Mouse (Mus musculus) CH12.LX (cell line): ENCODE data around the gene Klf7. TPM values are rescaled to one million over a fixed set of nuclear protein-coding genes. Genes with fewer than 3 reads are reported as not detected.

Experiments
- DNase-seq: peaks from one replicate; pipeline ENCODE4 v3.0.0-alpha.2; 2013; ENCODE audit errors: extremely low read depth
- H3K27ac ChIP-seq: 2 replicates; pipeline ENCODE4 v1.5.1; 2012; ENCODE audit warnings: low read depth, mild to moderate bottlenecking, control low read depth, moderate library complexity; ENCODE audit not compliant: insufficient read depth
- H3K27me3 ChIP-seq: replicated peaks from 2 replicates; pipeline ENCODE3; 2012; ENCODE audit warnings: inconsistent platforms
- H3K36me3 ChIP-seq, 2 experiments: replicated peaks in 1 of 2; 2 replicates each; pipeline versions ENCODE3 to v1.6.1; 2012; ENCODE audit warnings: inconsistent platforms in 1 of 2, low read length in 1 of 2, mild to moderate bottlenecking in 1 of 2, mixed read lengths in 1 of 2, moderate library complexity in 1 of 2; ENCODE audit not compliant: control insufficient read depth in 1 of 2, insufficient read depth in 1 of 2
- H3K4me1 ChIP-seq, 2 experiments: 2 replicates each; pipeline ENCODE4 v1.6.1; 2012; ENCODE audit warnings: inconsistent platforms in 1 of 2, moderate library complexity in 1 of 2; ENCODE audit not compliant: insufficient read depth in 2 of 2, control insufficient read depth in 1 of 2
- H3K4me2 ChIP-seq: 2 replicates; pipeline ENCODE4 v1.6.1; 2012; ENCODE audit warnings: low read depth, mild to moderate bottlenecking, control low read depth; ENCODE audit not compliant: poor library complexity, insufficient read depth, severe bottlenecking
- H3K4me3 ChIP-seq, 3 experiments: fragments of 150-350 bp in 1 of 3; sonication (generic) in 1 of 3; replicated peaks in 1 of 3; 2 replicates each; pipeline versions ENCODE3 to v1.5.1; 2011 to 2012; ENCODE audit warnings: low read depth in 2 of 3, low read length in 2 of 3, mild to moderate bottlenecking in 2 of 3, moderate library complexity in 2 of 3, control low read depth in 1 of 3, improper control_type of control experiment in 1 of 3, inconsistent platforms in 1 of 3, mixed read lengths in 1 of 3; ENCODE audit not compliant: poor library complexity in 1 of 3
- H3K79me2 ChIP-seq: replicated peaks from 2 replicates; pipeline ENCODE4 v1.6.1; 2012; ENCODE audit warnings: mild to moderate bottlenecking, moderate library complexity; ENCODE audit not compliant: control insufficient read depth, poor library complexity, insufficient read depth, severe bottlenecking; ENCODE audit errors: extremely low read depth
- H3K9ac ChIP-seq: 2 replicates; pipeline ENCODE4 v1.6.1; 2012; ENCODE audit warnings: low read depth, mild to moderate bottlenecking, control low read depth, moderate library complexity; ENCODE audit not compliant: insufficient read depth
- H3K9me3 ChIP-seq: replicated peaks from 2 replicates; pipeline ENCODE3; 2012; ENCODE audit warnings: low read length, inconsistent platforms, mixed read lengths
- BHLHE40 ChIP-seq: IDR thresholded peaks from 2 replicates; pipeline ENCODE4 v1.6.1; 2011; ENCODE audit warnings: mild to moderate bottlenecking, low read depth, low read length, improper control_type of control experiment
- CHD1 ChIP-seq: IDR thresholded peaks from 2 replicates; pipeline ENCODE4 v1.6.1; 2012; ENCODE audit warnings: low read depth, low read length, improper control_type of control experiment, inconsistent platforms
- CHD2 ChIP-seq: IDR thresholded peaks from 2 replicates; pipeline ENCODE4 v1.6.1; 2011; ENCODE audit warnings: low read length, improper control_type of control experiment
- E2F4 ChIP-seq: IDR thresholded peaks from 2 replicates; pipeline ENCODE4 v1.6.1; 2011; ENCODE audit warnings: low read depth, low read length, improper control_type of control experiment; ENCODE audit not compliant: insufficient replicate concordance
- ELF1 ChIP-seq: IDR thresholded peaks from 2 replicates; pipeline ENCODE4 v1.6.1; 2014; ENCODE audit warnings: low read depth, mild to moderate bottlenecking, inconsistent platforms, low read length, improper control_type of control experiment
- EP300 ChIP-seq: IDR thresholded peaks from 2 replicates; pipeline ENCODE4 v1.6.1; 2011; ENCODE audit warnings: low read length, improper control_type of control experiment
- ETS1 ChIP-seq: conservative IDR thresholded peaks from 2 replicates; pipeline ENCODE4 v1.6.1; 2012; ENCODE audit warnings: low read depth, mild to moderate bottlenecking, inconsistent platforms, low read length, improper control_type of control experiment, moderate library complexity
- IRF4 ChIP-seq: IDR thresholded peaks from 2 replicates; pipeline ENCODE4 v1.6.1; 2014; ENCODE audit warnings: low read depth, mild to moderate bottlenecking, inconsistent platforms, low read length, improper control_type of control experiment
- JUN ChIP-seq: IDR thresholded peaks from 2 replicates; pipeline ENCODE4 v1.6.1; 2011; ENCODE audit warnings: low read depth, mild to moderate bottlenecking, low read length, improper control_type of control experiment, moderate library complexity; ENCODE audit not compliant: insufficient read depth
- JUND ChIP-seq: conservative IDR thresholded peaks from 2 replicates; pipeline ENCODE4 v1.6.1; 2011; ENCODE audit warnings: low read depth, low read length, improper control_type of control experiment
- MAFK ChIP-seq: IDR thresholded peaks from 2 replicates; pipeline ENCODE4 v1.6.1; 2011; ENCODE audit warnings: low read length, improper control_type of control experiment; ENCODE audit not compliant: insufficient replicate concordance
- MAX ChIP-seq: IDR thresholded peaks from 2 replicates; pipeline ENCODE4 v1.6.1; 2011; ENCODE audit warnings: low read length, improper control_type of control experiment
- MXI1 ChIP-seq: IDR thresholded peaks from 2 replicates; pipeline ENCODE4 v1.6.1; 2011; ENCODE audit warnings: mild to moderate bottlenecking, low read depth, low read length, improper control_type of control experiment
- MYC ChIP-seq: IDR thresholded peaks from 2 replicates; pipeline ENCODE4 v1.6.1; 2011; ENCODE audit warnings: low read depth, mild to moderate bottlenecking, improper control_type of control experiment, low read length
- NELFE ChIP-seq: IDR thresholded peaks from 2 replicates; pipeline ENCODE4 v1.6.1; 2011; ENCODE audit warnings: low read depth, low read length, improper control_type of control experiment
- PAX5 ChIP-seq: IDR thresholded peaks from 2 replicates; pipeline ENCODE4 v1.6.1; 2012; ENCODE audit warnings: low read length, inconsistent platforms, mixed read lengths
- POLR2AphosphoS2 ChIP-seq: IDR thresholded peaks from 2 replicates; pipeline ENCODE4 v1.6.1; 2011; ENCODE audit warnings: low read depth, low read length, improper control_type of control experiment
- RAD21 ChIP-seq: IDR thresholded peaks from 2 replicates; pipeline ENCODE4 v1.6.1; 2011; ENCODE audit warnings: low read depth, mild to moderate bottlenecking, low read length, improper control_type of control experiment, moderate library complexity
- SMC3 ChIP-seq: IDR thresholded peaks from 2 replicates; pipeline ENCODE4 v1.6.1; 2011; ENCODE audit warnings: low read depth, low read length, improper control_type of control experiment
- TCF12 ChIP-seq: IDR thresholded peaks from 2 replicates; pipeline ENCODE4 v1.6.1; 2014; ENCODE audit warnings: low read depth, mild to moderate bottlenecking, inconsistent platforms, low read length, improper control_type of control experiment
- UBTF ChIP-seq: IDR thresholded peaks from 2 replicates; pipeline ENCODE4 v1.6.1; 2012; ENCODE audit warnings: low read depth, mild to moderate bottlenecking, inconsistent platforms, low read length, improper control_type of control experiment, moderate library complexity
- USF2 ChIP-seq: conservative IDR thresholded peaks from 2 replicates; pipeline ENCODE4 v1.6.1; 2011; ENCODE audit warnings: low read depth, low read length, improper control_type of control experiment
- ZC3H11A ChIP-seq: IDR thresholded peaks from 2 replicates; pipeline ENCODE4 v1.6.1; 2012; ENCODE audit warnings: low read depth, mild to moderate bottlenecking, inconsistent platforms, low read length, improper control_type of control experiment
- ZKSCAN1 ChIP-seq: IDR thresholded peaks from 2 replicates; pipeline ENCODE4 v1.6.1; 2012; ENCODE audit warnings: low read depth, inconsistent platforms, low read length, improper control_type of control experiment, borderline replicate concordance
- ZMIZ1 ChIP-seq: IDR thresholded peaks from 2 replicates; pipeline ENCODE4 v1.6.1; 2012; ENCODE audit warnings: low read depth, mild to moderate bottlenecking, inconsistent platforms, low read length, improper control_type of control experiment
- ZNF384 ChIP-seq: IDR thresholded peaks from 2 replicates; pipeline ENCODE4 v1.6.1; 2012; ENCODE audit warnings: low read depth, low read length, improper control_type of control experiment, inconsistent platforms
- dilution Hi-C: fragments of 300-500 bp; cut with MboI; formaldehyde crosslinking; loops from 2 replicates; pipeline ENCODE4 v1.14.3; 2020; ENCODE audit warnings: low sequenced_read_pairs; ENCODE audit not compliant: extremely low pct_unique_long_range_greater_than_20kb, extremely low pct_ligation_motif_present
- in situ Hi-C: fragments of 300-500 bp; cut with MboI; formaldehyde crosslinking; loops from 3 replicates; pipeline ENCODE4 v1.14.3; 2019; ENCODE audit warnings: low sequenced_read_pairs, low pct_ligation_motif_present, low pct_unique_long_range_greater_than_20kb, mixed read lengths
- polyA plus RNA-seq: library from polyadenylated mRNA; unstranded; fragments of >175 nt; gene quantifications from 2 replicates; pipeline ENCODE4 v1.2.1, GENCODE M21; 2012; ENCODE audit warnings: low read depth; ENCODE audit not compliant: insufficient read length
- total RNA-seq, 2 experiments: library from RNA; depleted of rRNA; stranded (reverse); fragments of 300-350 nt in 1 of 2; fragments of >200 nt in 1 of 2; gene quantifications; 2 replicates each; pipeline ENCODE4 v1.2.3; 2012 to 2014

Gene Klf7
- total and polyA plus RNA-seq, 3 experiments, result 4.3 to 6.5 (median 6.2) TPM

DNA sequence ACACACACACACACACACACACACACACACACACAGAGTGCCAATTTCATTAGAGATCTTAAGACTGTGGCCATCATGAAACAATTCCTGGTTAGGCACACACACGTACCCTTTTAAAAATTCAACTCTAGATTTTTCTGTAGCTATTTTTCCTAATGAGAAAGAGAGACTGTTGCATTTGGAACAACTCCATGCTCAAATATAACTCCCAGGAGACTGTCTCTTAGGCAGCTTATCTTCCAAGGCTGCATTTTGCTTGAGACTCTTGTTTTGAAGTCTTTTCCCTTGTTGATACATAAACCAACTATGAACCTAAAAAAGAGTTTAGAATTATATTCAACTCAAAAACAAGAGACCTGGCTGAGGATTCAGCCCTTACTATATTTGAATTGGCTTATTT, 108.0 kb downstream of the Klf7 start:
- Histone ChIP-seq H3K27ac (no peak overlapping the region), H3K9ac (no peak overlapping the region), H3K36me3 (no peaks in the 10 kb centered on the region), H3K27me3 (no peaks in the 10 kb centered on the region), H3K4me2 (no peak overlapping the region), H3K4me3 (no peak overlapping the region), H3K4me1 (peaks cover 4 to 6% of the 10 kb centered on the region in 2 experiments; a peak in 2 of 4 replicates), H3K9me3 (peaks cover 3% of the 10 kb centered on the region), H3K79me2 (no peaks in the 10 kb centered on the region)
- no peak for DNase-seq
- TF ChIP-seq JUND (no peak), MXI1 (no peak), JUN (no peak), ZC3H11A (no peak), CHD2 (no peak), NELFE (no peak), EP300 (no peak), USF2 (no peak), RAD21 (no peak), MYC (no peak), MAX (no peak), ETS1 (no peak), TCF12 (no peak), MAFK (no peak), POLR2AphosphoS2 (no peak), ZKSCAN1 (no peak), CHD1 (no peak)
- dilution Hi-C loops, result no loop called here
- in situ Hi-C loops, result no loop called here

DNA sequence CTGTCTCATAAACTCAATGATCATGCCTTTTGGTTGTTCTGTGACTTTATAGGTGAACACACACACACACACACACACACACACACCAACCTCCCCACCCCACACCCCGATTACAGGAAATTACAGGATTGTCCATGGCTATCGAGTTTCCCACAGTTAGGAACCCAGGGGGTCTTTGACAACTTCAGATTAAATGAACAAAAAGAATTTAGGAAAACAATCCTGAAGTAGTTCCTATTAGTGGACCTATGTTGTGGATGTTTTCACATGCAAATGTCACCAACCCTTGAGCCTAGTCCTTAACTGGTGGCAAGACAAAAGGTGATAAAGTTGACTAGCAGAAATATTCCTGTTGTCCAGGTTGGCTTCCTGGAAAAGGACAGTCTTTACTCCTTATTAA, 113.1 kb downstream of the Klf7 start:
- H3K4me3 ChIP-seq, result no peak overlapping the region
- H3K36me3 ChIP-seq, result no peaks in the 10 kb centered on the region
- peaks cover 3% of the 10 kb centered on the region for H3K9me3 ChIP-seq
- no peak for DNase-seq
- H3K4me1 ChIP-seq, result peaks cover 5 to 12% of the 10 kb centered on the region in 2 experiments; a peak in 3 of 4 replicates
- TF ChIP-seq ZNF384, result no peak
- no peak for TF ChIP-seq UBTF
- no peak for TF ChIP-seq E2F4
- TF ChIP-seq JUND, result no peak
- no peak for TF ChIP-seq ETS1
- no peak for TF ChIP-seq MAFK
- TF ChIP-seq ZKSCAN1, result no peak
- TF ChIP-seq EP300, result no peak
- no peak for TF ChIP-seq RAD21
- no peak for TF ChIP-seq USF2
- no peak for TF ChIP-seq BHLHE40
- no peak for TF ChIP-seq ZMIZ1
- no peak for TF ChIP-seq IRF4
- TF ChIP-seq PAX5, result no peak
- TF ChIP-seq NELFE, result no peak
- TF ChIP-seq ELF1, result no peak
- TF ChIP-seq SMC3, result no peak
- no peak overlapping the region for H3K9ac ChIP-seq
- dilution Hi-C loops (no loop called here), in situ Hi-C loops (no loop called here)
- no peaks in the 10 kb centered on the region for H3K27me3 ChIP-seq
- no peak overlapping the region for H3K27ac ChIP-seq
- no peaks in the 10 kb centered on the region for H3K79me2 ChIP-seq
- H3K4me2 ChIP-seq, result no peak overlapping the region
